Mouse (Mus musculus): ENCODE data around the gene Slc35a3.

DNA sequence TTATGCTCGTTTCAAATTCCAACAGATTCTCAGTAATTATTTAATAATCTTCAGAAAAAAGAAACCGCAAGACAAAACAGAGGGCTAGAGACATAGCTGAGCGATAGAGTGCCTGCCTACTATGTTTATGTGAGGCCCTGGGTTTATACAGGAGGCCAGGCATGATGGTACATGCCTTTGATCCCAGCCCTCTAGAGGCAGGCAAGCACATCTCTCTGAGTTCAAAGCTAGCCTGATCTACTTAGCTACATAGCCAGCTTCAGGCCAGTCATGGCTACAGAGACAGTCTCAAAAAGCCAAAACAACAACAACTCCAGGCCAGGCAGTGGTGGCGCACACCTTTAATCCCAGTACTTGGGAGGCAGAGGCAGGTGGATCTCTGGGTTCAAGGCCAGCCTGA is 11.0 kb downstream of the Slc35a3 start:
- TF ChIP-seq CTCF (IDR thresholded peaks at IDR 0.05; ENCODE audit: borderline replicate concordance, insufficient read depth, low read depth, low read length) (no peak), POLR2A (IDR thresholded peaks at IDR 0.05; ENCODE audit: borderline replicate concordance, insufficient read depth, low read length) (no peak)

Measured in cerebellum, adult 2 months (tissue).